Mouse (Mus musculus) cerebellum, adult 2 months (tissue): ENCODE measurements around the gene Mta3. TPM values are rescaled to one million over a fixed set of nuclear protein-coding genes. Genes with fewer than 3 reads are reported as not detected.
"Not testable (repeated sequence)": the region's sequence is repeated elsewhere in the genome, so short reads cannot be mapped to it uniquely, and the experiment has no call there.

ENCODE experiments used
- DNase-seq, 2 experiments: peaks; one replicate each; pipeline ENCODE4 v3.0.0; 2021
- H3K27ac ChIP-seq: fragments of 200-500 bp; 2 replicates; pipeline ENCODE4 v1.5.1; 2012; ENCODE audit warnings: low read length, control low read depth, inconsistent platforms; ENCODE audit not compliant: insufficient read depth
- H3K27me3 ChIP-seq: fragments of 200-500 bp; 2 replicates; pipeline ENCODE4 v1.6.1; 2012; ENCODE audit warnings: inconsistent platforms, mild to moderate bottlenecking, low read length, moderate library complexity; ENCODE audit not compliant: control insufficient read depth, insufficient read depth
- H3K4me1 ChIP-seq: fragments of 200-500 bp; 2 replicates; pipeline ENCODE4 v1.6.1; 2011; ENCODE audit warnings: low read length; ENCODE audit not compliant: control insufficient read depth, insufficient read depth
- H3K4me3 ChIP-seq: fragments of 200-500 bp; replicated peaks from 2 replicates; pipeline ENCODE3; 2011; ENCODE audit warnings: mild to moderate bottlenecking, low read depth, low read length, control low read depth; ENCODE audit not compliant: insufficient read depth
- CTCF ChIP-seq: fragments of 200-500 bp; IDR thresholded peaks from 2 replicates; pipeline ENCODE4 v1.5.1; 2011; ENCODE audit warnings: low read depth, mild to moderate bottlenecking, control low read depth, low read length, moderate library complexity, borderline replicate concordance; ENCODE audit not compliant: insufficient read depth
- POLR2A ChIP-seq: fragments of 200-500 bp; IDR thresholded peaks from 2 replicates; pipeline ENCODE4 v1.6.1; 2011; ENCODE audit warnings: low read length, control low read depth, borderline replicate concordance; ENCODE audit not compliant: insufficient read depth
- WGBS: fragments of 180-500 bp; shearing (Covaris S2); methylation state at CpG from one replicate; pipeline ENCODE4 v1.1.7; 2018; 5-methylcytosine and 5-hydroxymethylcytosine counted together
- polyA plus RNA-seq: library from polyadenylated mRNA; depleted of rRNA; stranded (reverse); fragments of >200 nt; gene quantifications from 2 replicates; pipeline ENCODE4 v1.2.3, GENCODE M21; 2012

Mta3 gene
- polyA plus RNA-seq, 1 experiment, result 67.2 TPM

GRCm38 (mm10) chr17:83705352-83706115 lies 429 bp upstream of the Mta3 start:
- 2% methylated on average over 38 of the region's 38 CpGs for WGBS
- TF ChIP-seq POLR2A, result no peak; the same call in 1 of the 2 replicates
- no peak for TF ChIP-seq CTCF
- DNase-seq, result peak; percentile 65 to 77

GRCm38 (mm10) chr17:83706594-83707126 lies 697 bp downstream of the Mta3 start:
- peak in 1 of 2 experiments; percentile 52 for DNase-seq
- Histone ChIP-seq H3K4me1 (peaks cover 3% of the 10 kb centered on the region; the same call in 1 of the 2 replicates), H3K4me3 (peak overlapping the region; percentile 76), H3K27ac (peak overlapping the region; percentile 85), H3K27me3 (no peaks in the 10 kb centered on the region)
- 1% methylated on average over 19 of the region's 19 CpGs for WGBS
- TF ChIP-seq CTCF (no peak), POLR2A (no peak)

More at GRCm38 (mm10) chr17:83705352-83706115, 429 bp upstream of the Mta3 start:
- H3K27ac ChIP-seq, result peak overlapping the region; percentile 77
- H3K4me3 ChIP-seq, result peak overlapping the region; percentile 67
- H3K4me1 ChIP-seq, result peaks cover 3% of the 10 kb centered on the region; the same call in 1 of the 2 replicates
- no peaks in the 10 kb centered on the region for H3K27me3 ChIP-seq

GRCm38 (mm10) chr17:83707372-83707771 lies 1.4 kb downstream of the Mta3 start:
- DNase-seq, result peak in 1 of 2 experiments; percentile 19
- H3K27me3 ChIP-seq, result no peaks in the 10 kb centered on the region
- 96% methylated on average over 4 of the region's 4 CpGs for WGBS
- H3K27ac ChIP-seq, result no peak overlapping the region
- no peak for TF ChIP-seq CTCF
- no peak for TF ChIP-seq POLR2A
- peak overlapping the region; percentile 29 for H3K4me3 ChIP-seq
- peaks cover 3% of the 10 kb centered on the region; the same call in 1 of the 2 replicates for H3K4me1 ChIP-seq

- H3K4me1 ChIP-seq, result peaks cover 3% of the 10 kb centered on the region; the same call in 1 of the 2 replicates
- H3K4me3 ChIP-seq, result no peak overlapping the region
- TF ChIP-seq CTCF, result no peak
- no peak for TF ChIP-seq POLR2A
- no peaks in the 10 kb centered on the region for H3K27me3 ChIP-seq
- WGBS, result 95% methylated on average over 6 of the region's 6 CpGs
- DNase-seq, result no peak
- H3K27ac ChIP-seq, result no peak overlapping the region
These were observed 1.9 kb downstream of the Mta3 start for GRCm38 (mm10) chr17:83707846-83708245.

- TF ChIP-seq CTCF (no peak), POLR2A (no peak)
- Histone ChIP-seq H3K4me1 (peaks cover 3% of the 10 kb centered on the region; the same call in 1 of the 2 replicates), H3K27ac (no peak overlapping the region), H3K4me3 (no peak overlapping the region), H3K27me3 (no peaks in the 10 kb centered on the region)
- 92% methylated on average over 10 of the region's 10 CpGs for WGBS
- no peak for DNase-seq
These were observed 2.3 kb downstream of the Mta3 start for GRCm38 (mm10) chr17:83708256-83708655.

GRCm38 (mm10) chr17:83708891-83709290 lies 2.9 kb downstream of the Mta3 start:
- H3K27me3 ChIP-seq, result no peaks in the 10 kb centered on the region
- H3K27ac ChIP-seq, result no peak overlapping the region
- no peak overlapping the region for H3K4me3 ChIP-seq
- peaks cover 3% of the 10 kb centered on the region; the same call in 1 of the 2 replicates for H3K4me1 ChIP-seq
- TF ChIP-seq POLR2A (no peak), CTCF (no peak)
- 94% methylated on average over 6 of the region's 6 CpGs for WGBS
- DNase-seq, result no peak

- H3K4me3 ChIP-seq, H3K27me3 ChIP-seq, H3K4me1 ChIP-seq, DNase-seq, H3K27ac ChIP-seq: not testable (repeated sequence)
- WGBS, result 89% methylated on average over 3 of the region's 3 CpGs
These were observed 3.6 kb downstream of the Mta3 start for GRCm38 (mm10) chr17:83709517-83709916.

- WGBS, result 93% methylated on average over 8 of the region's 8 CpGs
- Histone ChIP-seq H3K27ac (no peak overlapping the region), H3K27me3 (no peaks in the 10 kb centered on the region), H3K4me3 (no peak overlapping the region), H3K4me1 (peaks cover 3% of the 10 kb centered on the region; the same call in 1 of the 2 replicates)
- TF ChIP-seq CTCF (no peak), POLR2A (no peak)
- DNase-seq, result no peak
These were observed 4.7 kb downstream of the Mta3 start for GRCm38 (mm10) chr17:83710639-83711038.
